Mouse (Mus musculus): Measurements from ENCODE around the gene Hoxd1. TPM values are rescaled to one million over a fixed set of nuclear protein-coding genes. Genes with fewer than 3 reads are reported as not detected.

Hoxd1 gene
- polyA plus RNA-seq, 1 experiment: 1.3 TPM

GRCm38 (mm10) chr2:74725171-74725570 is 37.6 kb upstream of the Hoxd1 start:
- TF ChIP-seq POLR2A (IDR thresholded peaks at IDR 0.05; ENCODE audit: borderline replicate concordance, extremely low read depth, insufficient read depth, insufficient read length, poor library complexity, severe bottlenecking) (no peak), CTCF (IDR thresholded peaks at IDR 0.05; ENCODE audit: borderline replicate concordance, extremely low read depth, insufficient read depth, insufficient read length) (no peak)

GRCm38 (mm10) chr2:74726551-74726950 is 36.2 kb upstream of the Hoxd1 start, which contains the start of gene Gm28230:
TSS of gene Gm28230 (plus strand) at chr2:74726728.
- TF ChIP-seq POLR2A (IDR thresholded peaks at IDR 0.05; ENCODE audit: borderline replicate concordance, extremely low read depth, insufficient read depth, insufficient read length, poor library complexity, severe bottlenecking) (no peak), CTCF (IDR thresholded peaks at IDR 0.05; ENCODE audit: borderline replicate concordance, extremely low read depth, insufficient read depth, insufficient read length) (no peak)
- DNase-seq (ENCODE audit: low read depth): no peak

More at GRCm38 (mm10) chr2:74725171-74725570, 37.6 kb upstream of the Hoxd1 start:
- DNase-seq (ENCODE audit: low read depth): no peak

- no peak for DNase-seq (ENCODE audit: low read depth)
- TF ChIP-seq CTCF (IDR thresholded peaks at IDR 0.05; ENCODE audit: borderline replicate concordance, extremely low read depth, insufficient read depth, insufficient read length) (no peak), POLR2A (IDR thresholded peaks at IDR 0.05; ENCODE audit: borderline replicate concordance, extremely low read depth, insufficient read depth, insufficient read length, poor library complexity, severe bottlenecking) (no peak)
Observed at GRCm38 (mm10) chr2:74726973-74727639, 35.7 kb upstream of the Hoxd1 start.

- DNase-seq (ENCODE audit: low read depth): no peak
- TF ChIP-seq CTCF (IDR thresholded peaks at IDR 0.05; ENCODE audit: borderline replicate concordance, extremely low read depth, insufficient read depth, insufficient read length) (no peak), POLR2A (IDR thresholded peaks at IDR 0.05; ENCODE audit: borderline replicate concordance, extremely low read depth, insufficient read depth, insufficient read length, poor library complexity, severe bottlenecking) (no peak)
Observed at GRCm38 (mm10) chr2:74727640-74728302, 35.0 kb upstream of the Hoxd1 start.

GRCm38 (mm10) chr2:74728303-74728680 is 34.5 kb upstream of the Hoxd1 start:
- DNase-seq (ENCODE audit: low read depth): no peak
- TF ChIP-seq CTCF (IDR thresholded peaks at IDR 0.05; ENCODE audit: borderline replicate concordance, extremely low read depth, insufficient read depth, insufficient read length) (no peak), POLR2A (IDR thresholded peaks at IDR 0.05; ENCODE audit: borderline replicate concordance, extremely low read depth, insufficient read depth, insufficient read length, poor library complexity, severe bottlenecking) (no peak)

GRCm38 (mm10) chr2:74730331-74730730 is 32.4 kb upstream of the Hoxd1 start:
- no peak for DNase-seq (ENCODE audit: low read depth)
- no peak for TF ChIP-seq POLR2A (IDR thresholded peaks at IDR 0.05; ENCODE audit: borderline replicate concordance, extremely low read depth, insufficient read depth, insufficient read length, poor library complexity, severe bottlenecking)

GRCm38 (mm10) chr2:74731055-74731454 is 31.7 kb upstream of the Hoxd1 start:
- DNase-seq (ENCODE audit: low read depth): peak; percentile 2
- TF ChIP-seq POLR2A (IDR thresholded peaks at IDR 0.05; ENCODE audit: borderline replicate concordance, extremely low read depth, insufficient read depth, insufficient read length, poor library complexity, severe bottlenecking): no peak
- TF ChIP-seq CTCF (IDR thresholded peaks at IDR 0.05; ENCODE audit: borderline replicate concordance, extremely low read depth, insufficient read depth, insufficient read length): no peak

- no peak for TF ChIP-seq CTCF (IDR thresholded peaks at IDR 0.05; ENCODE audit: borderline replicate concordance, extremely low read depth, insufficient read depth, insufficient read length)
- TF ChIP-seq POLR2A (IDR thresholded peaks at IDR 0.05; ENCODE audit: borderline replicate concordance, extremely low read depth, insufficient read depth, insufficient read length, poor library complexity, severe bottlenecking): no peak
Observed at GRCm38 (mm10) chr2:74731799-74732512, 30.8 kb upstream of the Hoxd1 start.

GRCm38 (mm10) chr2:74732513-74733316 is 30.1 kb upstream of the Hoxd1 start:
- DNase-seq (ENCODE audit: low read depth): peak; percentile 33
- TF ChIP-seq CTCF (IDR thresholded peaks at IDR 0.05; ENCODE audit: borderline replicate concordance, extremely low read depth, insufficient read depth, insufficient read length) (no peak), POLR2A (IDR thresholded peaks at IDR 0.05; ENCODE audit: borderline replicate concordance, extremely low read depth, insufficient read depth, insufficient read length, poor library complexity, severe bottlenecking) (no peak)

More at GRCm38 (mm10) chr2:74731799-74732512, 30.8 kb upstream of the Hoxd1 start:
- peak; percentile 3 for DNase-seq (ENCODE audit: low read depth)

- peak; percentile 35 for DNase-seq (ENCODE audit: low read depth)
- TF ChIP-seq POLR2A (IDR thresholded peaks at IDR 0.05; ENCODE audit: borderline replicate concordance, extremely low read depth, insufficient read depth, insufficient read length, poor library complexity, severe bottlenecking) (no peak), CTCF (IDR thresholded peaks at IDR 0.05; ENCODE audit: borderline replicate concordance, extremely low read depth, insufficient read depth, insufficient read length) (no peak)
Observed at GRCm38 (mm10) chr2:74733317-74733661, 29.5 kb upstream of the Hoxd1 start.

- DNase-seq (ENCODE audit: low read depth): peak; percentile 45
- TF ChIP-seq POLR2A (IDR thresholded peaks at IDR 0.05; ENCODE audit: borderline replicate concordance, extremely low read depth, insufficient read depth, insufficient read length, poor library complexity, severe bottlenecking): no peak
Observed at GRCm38 (mm10) chr2:74733765-74734164, 29.0 kb upstream of the Hoxd1 start.

Measured in brain, embryonic 14.5 days (tissue).